Mouse (Mus musculus): ENCODE measurements around the gene Zcchc7.
A peak's percentile ranks its signal among the peaks of the same experiment; 100 is the strongest.

Gene Zcchc7

DNA sequence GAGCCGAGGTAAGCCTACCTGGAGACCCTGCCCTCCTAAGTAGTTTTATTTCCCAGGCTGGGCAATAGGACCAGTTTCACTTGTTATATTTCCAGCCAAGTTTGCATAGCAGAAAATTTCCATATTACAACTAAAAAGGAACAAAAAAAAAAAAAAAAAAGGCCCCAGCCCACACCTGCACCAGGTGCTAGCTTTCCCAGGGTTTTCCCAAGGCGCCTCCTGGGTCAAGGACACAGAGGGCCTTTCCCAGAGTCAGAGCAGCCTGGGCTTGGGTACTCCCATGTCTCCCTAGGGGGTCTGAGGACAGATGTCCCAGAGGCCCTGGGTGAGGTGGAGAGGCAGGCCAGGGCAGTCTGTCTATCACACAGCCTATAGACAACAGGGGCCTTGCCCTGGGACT, 209.5 kb downstream of the Zcchc7 start:
- no peak for DNase-seq (ENCODE audit: low read depth)

DNA sequence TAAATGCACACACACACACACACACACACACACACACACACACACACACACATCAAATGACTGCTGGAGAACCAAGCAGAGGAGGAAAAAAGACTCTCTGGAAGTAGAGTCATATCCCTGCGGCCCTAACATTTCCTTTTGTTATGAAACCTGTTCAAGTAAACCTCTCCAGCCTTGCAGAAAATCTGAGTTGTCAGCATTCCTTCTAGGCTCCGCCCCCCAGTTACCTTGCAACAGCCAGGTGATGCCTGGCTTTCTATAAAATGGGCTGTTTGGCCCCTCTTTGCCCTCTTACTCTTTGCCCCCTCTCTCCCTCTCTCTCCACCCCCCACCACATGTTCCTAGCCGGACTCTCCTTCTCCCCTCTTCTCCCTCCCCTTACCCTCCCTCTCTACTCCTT, 210.1 kb downstream of the Zcchc7 start:
- DNase-seq (ENCODE audit: low read depth), result no peak

DNA sequence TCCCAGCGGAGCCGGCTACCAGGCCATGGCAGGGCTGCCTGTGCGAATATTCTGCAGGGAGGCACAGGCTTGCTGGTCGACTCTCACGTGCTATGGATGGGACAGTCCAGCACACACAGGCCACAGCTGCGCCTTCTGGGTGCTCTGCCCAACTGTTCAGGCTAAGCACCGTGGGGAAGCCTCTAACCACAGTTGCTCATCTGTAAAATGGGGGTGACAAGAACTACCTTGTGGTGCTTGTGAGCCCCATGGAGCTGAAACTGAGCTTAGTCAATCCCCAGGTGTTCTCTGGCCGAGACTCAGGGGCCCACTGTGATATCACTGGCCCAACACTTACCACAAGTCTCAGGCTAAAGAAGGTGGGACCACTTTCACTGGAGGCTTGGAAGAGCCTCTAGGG, 211.7 kb downstream of the Zcchc7 start:
- DNase-seq (ENCODE audit: low read depth), result no peak

DNA sequence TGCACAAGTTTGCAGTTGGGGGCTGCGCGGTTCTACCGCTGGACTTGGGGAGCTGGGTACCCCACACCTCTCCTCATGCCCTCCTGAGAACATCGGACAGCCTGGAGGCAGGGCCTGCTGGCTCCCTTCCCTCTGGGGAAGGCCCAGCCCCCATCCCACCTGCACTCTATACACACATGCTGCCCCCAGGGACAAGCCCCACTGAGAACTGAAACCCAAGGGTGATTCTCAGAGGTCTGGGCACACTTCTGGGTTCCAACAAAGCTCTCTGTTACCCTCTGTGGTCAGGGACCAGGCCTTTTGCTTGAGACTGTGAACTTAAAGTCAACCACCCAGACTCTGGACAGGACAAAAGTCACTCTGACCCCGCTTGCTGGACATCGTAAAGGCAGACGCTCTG, 214.4 kb downstream of the Zcchc7 start:
- no peak for DNase-seq (ENCODE audit: low read depth)

DNA sequence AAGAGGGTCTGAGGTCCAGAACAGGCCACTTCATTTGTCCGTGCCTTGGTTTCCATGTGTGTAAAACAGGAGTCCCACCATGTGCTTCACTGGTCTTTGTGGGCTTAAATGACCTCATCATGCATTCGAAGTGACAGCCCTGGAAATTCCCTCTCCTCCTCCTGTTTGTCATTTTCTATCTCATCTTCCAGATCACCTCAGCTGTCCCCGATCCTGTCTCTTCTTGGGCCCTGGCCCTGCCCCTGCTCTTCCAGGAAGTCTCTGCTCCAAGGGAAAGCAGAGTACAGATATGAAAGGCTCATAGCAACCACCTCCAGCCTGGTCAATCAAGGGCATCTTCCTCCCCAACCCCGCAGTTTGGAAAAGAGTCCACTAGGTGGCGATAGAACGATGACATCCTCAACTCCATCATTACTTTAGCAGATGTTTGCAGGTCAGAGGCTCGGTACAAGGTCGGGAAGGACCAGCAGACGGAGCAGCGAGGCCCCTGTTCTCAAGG, 215.0 kb downstream of the Zcchc7 start:
- peak; percentile 83 for DNase-seq (ENCODE audit: low read depth)

DNA sequence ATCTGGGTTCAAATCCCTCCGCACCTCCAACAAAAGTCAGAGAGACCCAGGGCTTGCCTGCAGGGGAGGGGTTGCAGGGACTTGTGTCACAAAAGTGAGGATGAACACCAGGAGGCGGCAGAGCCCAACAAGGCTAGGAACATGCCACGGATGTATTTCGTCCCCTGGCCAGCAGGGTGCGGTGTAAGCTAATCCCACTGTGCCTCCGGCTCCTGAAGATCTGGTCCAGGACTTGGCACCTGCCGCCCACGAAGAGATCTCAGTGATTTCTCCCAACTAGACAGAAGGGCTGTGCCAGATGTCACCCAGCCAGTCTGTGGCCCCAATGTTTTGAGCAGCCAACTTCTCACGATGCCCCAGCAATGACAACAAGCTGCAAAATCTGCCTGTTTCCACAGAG, 217.8 kb downstream of the Zcchc7 start:
- peak; percentile 94 for DNase-seq (ENCODE audit: low read depth)

DNA sequence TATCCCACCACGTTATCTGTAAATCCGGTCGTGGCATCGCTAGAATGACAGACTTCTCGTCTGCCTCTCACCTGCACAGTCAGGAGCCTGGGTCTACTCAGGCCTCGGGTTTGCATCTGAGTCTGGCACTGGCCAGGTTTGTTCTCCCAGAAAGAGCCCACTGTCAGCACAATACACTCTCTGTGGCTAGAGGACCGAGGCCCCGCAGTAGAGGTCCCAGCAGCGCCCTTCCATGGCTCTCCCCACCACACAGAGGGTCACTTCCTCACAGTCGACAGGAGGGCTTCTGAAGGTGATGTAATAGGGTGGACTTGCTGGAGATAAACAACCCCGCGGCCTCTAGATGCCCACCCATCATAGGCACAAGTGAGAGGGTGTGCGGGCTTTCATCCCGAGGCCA, 218.2 kb downstream of the Zcchc7 start:
- no peak for DNase-seq (ENCODE audit: low read depth)

DNA sequence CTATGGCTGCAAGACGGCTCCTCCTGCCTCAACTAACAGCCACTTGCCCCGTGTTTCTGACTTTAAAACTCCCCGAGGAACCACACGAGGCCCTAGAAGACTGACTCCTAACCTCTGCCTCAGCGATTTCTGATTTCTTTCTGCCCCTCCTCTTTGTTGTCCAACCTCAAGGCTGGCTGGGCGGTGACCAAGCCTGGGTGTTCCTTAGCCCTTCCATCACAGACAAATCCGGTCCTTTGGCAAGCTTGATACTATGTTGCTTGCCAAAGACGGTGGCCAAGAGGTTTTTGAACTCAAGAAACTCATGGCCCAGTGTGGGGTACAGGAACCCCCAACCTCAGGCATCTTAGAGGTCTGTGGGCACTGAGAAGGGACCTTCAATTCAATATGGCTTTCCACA, 218.7 kb downstream of the Zcchc7 start:
- no peak for DNase-seq (ENCODE audit: low read depth)

DNA sequence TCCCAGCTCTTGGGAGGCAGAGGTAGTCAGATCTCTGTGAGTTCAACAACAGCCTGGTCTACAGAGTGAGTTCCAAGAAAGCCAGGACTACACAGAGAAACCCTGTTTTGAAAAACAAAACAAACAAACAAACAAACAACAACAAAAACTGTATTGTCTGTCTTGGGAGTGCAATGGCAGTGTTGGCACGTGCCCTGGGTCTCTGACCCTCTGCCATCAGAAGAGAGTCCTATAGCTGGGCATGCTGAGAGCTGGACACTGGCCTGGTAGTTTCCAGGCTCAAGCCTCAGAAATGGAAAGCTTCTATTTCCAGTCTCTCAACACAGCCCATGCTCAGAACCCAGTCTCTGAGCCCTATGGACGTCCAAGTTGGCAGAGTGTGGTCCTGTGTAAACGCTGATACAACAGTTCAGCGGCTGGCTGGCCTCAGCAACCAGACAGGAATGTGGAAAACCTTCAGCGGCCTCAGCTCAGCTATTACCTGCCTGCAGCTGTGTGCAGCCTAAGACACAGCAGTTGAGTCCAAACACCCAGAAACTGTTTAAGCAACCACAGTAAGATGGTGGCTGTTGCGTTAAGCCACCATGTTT, 220.4 kb downstream of the Zcchc7 start:
- DNase-seq (ENCODE audit: low read depth), result no peak

DNA sequence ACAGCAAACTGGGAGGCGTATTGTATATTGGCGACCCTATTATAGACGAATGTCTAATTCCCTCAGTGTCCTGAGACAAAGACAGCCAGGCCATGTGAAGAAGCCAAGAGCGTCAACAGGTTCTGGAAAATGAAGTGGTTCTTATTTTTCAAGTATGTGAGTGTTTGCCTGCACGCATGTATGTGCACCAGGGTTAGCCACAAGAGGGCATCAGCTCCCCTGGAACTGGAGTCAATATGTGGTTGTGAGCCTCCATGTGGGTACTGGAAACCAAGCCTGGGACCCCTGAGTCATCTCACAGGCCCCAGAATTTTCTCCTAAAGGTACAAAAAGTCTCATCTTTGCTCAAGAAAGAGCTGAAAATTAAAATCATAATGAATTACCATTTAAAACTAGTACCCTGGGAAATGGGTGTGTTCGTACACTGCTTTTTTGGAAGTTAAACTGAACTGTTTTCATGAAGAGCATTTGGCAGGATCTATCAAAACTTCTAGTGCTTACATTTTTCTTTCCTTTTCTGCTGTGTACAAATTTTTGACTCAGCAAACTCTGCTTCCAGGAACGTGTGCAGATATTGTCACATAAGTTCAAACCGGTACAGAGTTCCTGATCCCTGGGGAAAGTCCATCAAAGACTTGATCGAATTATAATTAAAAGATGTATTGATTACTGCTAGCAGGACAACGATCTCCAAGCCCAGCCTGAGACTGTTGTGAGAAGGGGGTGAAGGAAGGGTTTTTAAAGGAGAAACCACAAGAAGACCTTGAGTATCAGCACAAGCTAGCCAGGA, 221.4 kb downstream of the Zcchc7 start:
- DNase-seq (ENCODE audit: low read depth), result no peak

DNA sequence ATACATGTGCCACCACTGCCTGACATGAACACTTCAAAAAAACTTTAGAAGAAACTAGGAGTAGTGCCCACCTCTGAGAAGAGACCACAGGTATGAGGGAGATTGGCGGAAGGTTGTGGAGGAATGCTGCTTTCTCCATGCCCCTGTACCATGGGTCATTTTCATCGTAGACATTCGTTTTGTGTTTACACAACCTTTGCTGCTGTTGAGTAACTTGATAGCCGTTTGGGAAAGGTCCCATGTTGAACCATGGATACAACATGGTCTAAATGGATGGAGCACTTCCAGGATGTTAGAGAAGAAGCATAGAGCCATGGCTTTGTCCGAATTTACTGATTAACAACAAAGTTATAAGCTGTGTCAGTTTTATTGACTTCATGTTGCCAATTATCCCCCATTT, 222.5 kb downstream of the Zcchc7 start:
- no peak for DNase-seq (ENCODE audit: low read depth)

DNA sequence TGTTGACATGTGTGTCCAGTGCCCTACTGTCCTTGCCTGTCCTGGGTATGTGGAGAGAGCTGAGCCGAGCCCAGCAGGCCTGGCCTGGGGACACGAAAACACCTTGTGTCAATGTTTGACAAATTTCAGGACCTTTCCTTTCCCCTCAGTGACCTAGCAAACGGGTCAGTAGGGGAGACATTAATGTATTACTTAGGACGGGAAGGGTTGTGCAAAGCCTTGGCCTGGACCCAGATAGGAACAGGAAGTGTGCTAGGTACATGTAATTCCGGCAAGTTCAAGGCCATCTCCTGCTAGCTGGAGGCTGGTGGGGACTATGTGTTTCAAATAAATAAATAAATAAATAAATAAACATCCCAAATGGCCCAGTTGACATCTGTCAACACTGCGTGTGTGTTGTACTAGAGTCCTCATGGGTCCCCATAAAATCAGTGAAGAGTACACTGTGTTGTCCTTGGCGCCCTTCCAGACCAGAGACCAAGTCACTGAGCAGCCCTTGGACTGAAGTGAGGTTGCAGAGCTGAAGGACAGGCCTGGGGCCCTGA, 224.2 kb downstream of the Zcchc7 start:
- DNase-seq (ENCODE audit: low read depth), result no peak

DNA sequence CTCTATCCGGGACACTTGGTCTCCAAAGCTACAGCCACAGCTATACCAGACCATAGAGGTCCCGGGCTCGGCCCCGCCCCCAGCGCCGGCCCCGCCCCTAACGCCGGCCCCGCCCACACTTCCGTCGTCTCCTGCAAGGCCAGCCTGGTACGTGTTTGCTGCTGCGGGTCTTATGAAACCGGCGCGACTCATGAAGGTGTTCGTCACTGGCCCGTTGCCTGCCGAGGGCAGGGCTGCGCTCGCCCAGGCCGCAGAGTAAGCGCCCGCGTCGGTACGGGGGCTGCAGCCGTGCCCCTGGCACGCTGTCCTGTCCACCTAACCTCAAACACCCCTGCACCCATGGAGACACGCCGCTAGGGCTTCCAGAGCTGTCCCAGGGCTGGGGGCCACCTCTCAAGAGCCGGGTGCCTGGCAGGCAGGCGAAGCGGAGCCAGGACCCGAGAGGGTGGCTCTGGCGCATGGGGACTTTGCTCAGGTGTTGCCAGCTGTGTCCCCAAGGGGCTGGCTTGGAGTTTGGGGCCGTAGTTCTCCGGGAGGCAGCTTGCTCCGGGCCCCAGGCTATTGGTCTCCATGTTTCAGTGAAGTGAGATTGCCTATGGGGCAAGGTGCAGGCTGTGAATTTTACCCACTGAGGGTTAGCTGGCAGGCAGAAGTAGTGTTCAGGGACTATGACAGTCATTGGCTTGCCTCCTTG, 225.8 kb downstream of the Zcchc7 start, which contains the start of gene Grhpr:
Gene Grhpr, plus strand, starts transcription at position 116 of the 694 bp plus-strand sequence.
- peak; percentile 93 for DNase-seq (ENCODE audit: low read depth)
